Mouse (Mus musculus): Measurements from ENCODE around the gene Apex2.
"Not testable (repeated sequence)": the region's sequence is repeated elsewhere in the genome, so short reads cannot be mapped to it uniquely, and the experiment has no call there.

Apex2 gene

GRCm38 (mm10) chrX:150589696-150590095 lies at the start of gene Apex2:
Gene Apex2, minus strand, starts transcription at chrX:150589868.
- DNase-seq, result no peak

DNA sequence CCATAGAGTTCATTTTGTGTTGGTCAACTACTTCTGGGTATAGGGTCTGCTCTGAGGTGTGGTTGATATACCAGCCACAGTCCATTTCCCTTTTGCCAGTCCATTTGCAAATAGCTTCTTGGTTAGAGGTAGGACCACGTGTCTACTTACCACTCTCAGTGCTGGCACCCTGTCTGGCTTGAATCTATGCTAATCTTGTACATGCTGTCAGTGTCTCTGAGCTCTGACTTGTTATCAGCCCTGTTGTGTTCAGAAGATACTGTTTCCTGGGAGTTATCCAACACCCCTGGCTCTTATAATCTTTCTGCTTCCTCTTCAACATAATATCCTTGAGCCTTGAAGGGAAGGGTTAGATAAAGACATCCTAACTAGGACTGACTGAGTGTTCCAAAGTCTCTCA lies 46.8 kb upstream of the Apex2 start:
- DNase-seq, result no peak

DNA sequence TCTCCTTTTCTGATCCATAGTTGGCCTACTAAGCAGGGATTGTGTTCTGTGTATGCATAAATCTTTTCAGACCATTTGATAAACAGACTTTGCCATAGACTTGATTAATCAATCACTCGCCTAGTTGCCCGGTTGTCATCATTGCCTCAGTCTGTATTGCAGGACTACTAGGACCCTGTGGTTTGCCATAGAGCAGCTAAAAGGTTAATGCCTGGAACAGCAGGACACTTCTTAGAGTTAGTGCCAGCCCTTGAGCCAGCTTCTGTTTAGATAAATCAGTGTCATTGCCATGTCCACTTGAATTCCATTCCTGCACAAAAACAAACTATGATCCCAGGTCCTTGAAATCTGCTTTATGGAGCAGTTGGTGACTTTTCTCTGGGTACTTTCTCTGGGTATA lies 9.2 kb upstream of the Apex2 start:
- DNase-seq, result no peak

- no peak for DNase-seq
These were observed 5.5 kb upstream of the Apex2 start for GRCm38 (mm10) chrX:150595016-150595760.

- DNase-seq, result no peak
These were observed 4.5 kb upstream of the Apex2 start for GRCm38 (mm10) chrX:150594176-150594575.

- no peak for DNase-seq
These were observed 3.8 kb upstream of the Apex2 start for GRCm38 (mm10) chrX:150593266-150594035.

DNA sequence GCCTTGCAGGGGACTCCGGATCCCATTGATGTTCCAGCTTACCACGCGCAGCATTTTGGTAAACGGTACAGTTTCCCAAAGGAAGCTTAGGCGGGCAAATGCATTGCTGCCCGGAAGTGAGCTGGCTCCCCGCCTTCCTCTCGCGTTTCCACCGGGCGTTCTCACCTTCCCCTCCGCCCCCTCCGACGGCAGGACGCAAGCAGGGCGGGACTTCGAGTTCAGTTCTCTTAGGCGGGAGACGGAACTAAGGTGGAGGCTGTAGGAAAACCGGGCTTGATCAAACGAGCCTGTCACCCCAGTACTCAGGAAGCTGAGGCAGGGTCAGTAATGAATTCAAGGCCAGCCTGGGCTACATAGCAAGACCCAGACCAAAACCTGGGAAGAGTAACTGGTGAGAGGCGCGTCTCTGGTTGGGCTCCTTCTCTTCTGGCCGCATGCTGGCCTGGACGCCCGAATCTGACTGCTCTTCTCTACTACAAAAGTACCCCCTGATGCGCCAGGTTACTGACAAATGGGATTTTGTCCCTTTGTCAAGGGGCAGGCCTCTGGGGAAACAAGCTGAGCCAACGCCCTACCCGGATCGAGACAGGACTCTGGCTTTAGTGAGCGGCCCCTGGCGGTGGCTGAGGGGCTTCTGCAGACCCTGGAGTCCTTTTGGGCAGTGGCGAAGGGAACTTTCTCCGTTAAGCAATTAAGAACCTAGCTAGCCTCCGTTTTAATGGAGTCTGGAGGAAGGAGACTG lies 1.5 kb downstream of the Apex2 start, which contains the start of gene Pfkfb1:
Pfkfb1 (plus strand) TSS at position 207 of the 742 bp plus-strand sequence.
- DNase-seq, result peak; percentile 75

DNA sequence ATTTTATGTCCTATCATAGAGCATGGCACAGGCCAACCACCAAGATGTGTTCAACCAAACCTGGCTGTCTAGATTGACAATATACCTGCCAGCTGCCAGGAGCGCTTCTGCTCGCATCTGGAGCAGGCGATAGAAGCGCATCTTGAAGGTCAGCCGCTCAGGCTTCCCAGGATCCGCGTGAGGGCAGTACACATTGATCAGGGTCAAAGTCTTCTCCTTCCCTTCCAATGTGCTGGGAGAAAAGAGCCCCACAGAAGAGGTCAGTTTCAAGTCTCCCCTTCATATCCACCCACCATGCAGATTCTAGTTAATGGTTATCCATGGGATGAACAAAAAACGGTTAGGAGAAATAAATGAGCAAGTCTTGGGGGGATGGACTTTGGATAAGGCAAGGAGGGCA lies 4.6 kb downstream of the Apex2 start:
- no peak for DNase-seq

- DNase-seq, result no peak
These were observed 7.7 kb downstream of the Apex2 start for GRCm38 (mm10) chrX:150581921-150582320.

DNA sequence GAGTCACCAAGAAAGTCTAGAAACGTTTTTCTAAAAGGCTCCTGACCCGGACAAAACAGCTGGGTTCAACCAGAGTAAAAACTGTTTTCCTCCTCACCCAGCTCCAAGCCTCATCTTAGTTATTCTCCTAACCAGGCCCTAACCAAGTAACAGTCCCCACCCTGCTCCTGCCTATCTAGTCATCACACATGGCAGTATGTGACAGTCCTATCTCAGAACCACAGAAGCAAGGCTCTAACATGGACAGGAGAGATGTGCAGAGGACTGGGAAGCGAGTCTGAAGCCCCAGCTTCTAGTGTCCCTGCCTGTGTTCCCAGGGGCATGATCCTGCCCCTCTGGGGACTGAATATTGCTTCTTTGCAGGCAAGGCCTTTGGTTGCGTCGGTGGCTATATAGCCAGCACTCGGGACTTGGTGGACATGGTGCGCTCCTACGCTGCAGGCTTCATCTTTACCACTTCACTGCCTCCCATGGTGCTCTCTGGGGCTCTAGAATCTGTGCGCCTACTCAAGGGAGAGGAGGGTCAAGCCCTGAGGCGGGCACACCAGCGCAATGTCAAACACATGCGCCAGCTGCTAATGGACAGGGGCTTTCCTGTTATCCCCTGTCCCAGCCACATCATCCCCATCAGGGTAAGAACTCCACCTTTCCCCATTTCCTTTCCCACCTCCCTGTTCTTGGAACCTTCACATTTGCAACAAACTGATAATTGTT lies 24.9 kb downstream of the Apex2 start:
- no peak for DNase-seq

DNA sequence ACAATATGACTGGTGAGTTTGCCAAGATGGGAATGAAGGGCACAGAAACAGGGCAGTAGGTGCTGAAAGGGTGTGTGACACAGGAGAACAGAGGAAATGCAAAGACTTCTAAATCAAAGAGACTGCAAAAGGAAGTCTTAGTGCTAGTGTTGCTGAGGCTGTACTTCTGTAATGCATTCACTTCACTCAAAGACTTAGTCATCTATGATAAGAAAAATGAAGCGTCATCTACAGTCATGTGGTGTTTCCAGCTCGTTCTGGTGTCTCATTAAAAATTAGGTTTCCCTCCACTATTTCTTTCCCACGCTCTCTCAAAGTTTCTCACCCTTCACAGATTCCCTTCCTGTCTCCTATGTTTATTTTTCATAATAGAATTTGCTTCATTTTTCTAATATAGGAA lies 35.6 kb downstream of the Apex2 start:
- DNase-seq, result no peak

DNA sequence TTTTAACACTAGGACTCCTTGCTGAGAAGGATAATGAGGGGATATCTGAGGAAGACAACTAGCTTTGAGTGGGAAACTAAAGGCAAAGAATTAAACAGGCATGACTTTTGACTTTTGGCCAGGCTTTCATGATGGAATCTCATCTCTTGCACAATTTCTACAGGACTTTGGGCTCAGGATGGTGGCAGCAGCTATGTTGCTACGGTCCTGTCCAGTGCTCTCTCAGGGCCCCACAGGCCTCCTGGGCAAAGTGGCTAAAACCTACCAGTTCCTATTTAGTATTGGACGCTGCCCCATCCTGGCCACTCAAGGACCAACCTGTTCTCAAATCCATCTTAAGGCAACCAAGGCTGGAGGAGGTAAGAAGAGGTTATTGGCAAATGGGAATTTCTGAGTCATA lies 37.7 kb downstream of the Apex2 start:
- no peak for DNase-seq

GRCm38 (mm10) chrX:150549639-150550038 lies 40.0 kb downstream of the Apex2 start:
- no peak for DNase-seq

DNA sequence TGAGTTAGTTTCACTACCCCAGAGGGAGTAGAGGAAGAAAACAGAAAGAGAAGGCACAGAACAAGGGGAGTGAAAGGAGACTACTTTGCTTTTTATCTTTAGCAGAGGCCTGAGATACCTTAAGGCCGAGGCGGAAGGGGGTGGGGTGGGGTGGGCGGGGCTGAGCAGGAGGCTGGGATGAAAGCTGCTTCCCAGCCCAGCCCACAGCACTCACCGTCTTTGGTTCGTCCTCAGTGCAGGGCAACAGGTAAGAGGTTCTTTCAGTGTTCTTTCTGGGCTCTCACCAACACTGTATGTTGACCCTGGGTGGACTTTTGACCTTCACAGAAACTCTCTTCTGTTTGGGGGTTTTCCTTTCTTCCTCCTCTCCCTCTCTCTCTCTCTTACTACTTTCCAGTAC lies 42.4 kb downstream of the Apex2 start, which contains the start of gene Alas2:
Alas2 (plus strand) TSS at position 137 of the 400 bp plus-strand sequence.
- DNase-seq, result no peak

- DNase-seq, result no peak
These were observed 48.0 kb downstream of the Apex2 start for GRCm38 (mm10) chrX:150541684-150542083.

DNA sequence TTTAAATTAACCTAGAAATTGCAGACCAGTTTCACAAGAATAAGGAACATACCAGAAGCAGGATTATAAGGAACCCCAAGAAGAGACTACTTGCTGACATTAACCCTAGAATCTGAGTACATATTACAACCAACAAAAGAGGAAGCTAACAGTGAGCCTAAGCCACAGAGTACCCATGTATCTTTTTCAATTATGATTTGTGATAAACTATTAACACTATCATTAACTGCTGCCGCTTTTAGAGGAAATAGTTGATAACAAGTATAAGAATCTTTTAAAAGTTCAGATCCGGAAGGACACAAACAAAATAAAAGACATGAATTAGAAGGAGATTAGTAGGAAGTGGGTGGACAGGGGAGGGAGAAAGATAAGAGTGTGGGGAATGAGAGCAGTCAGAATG lies 49.6 kb downstream of the Apex2 start:
- DNase-seq, result no peak

DNA sequence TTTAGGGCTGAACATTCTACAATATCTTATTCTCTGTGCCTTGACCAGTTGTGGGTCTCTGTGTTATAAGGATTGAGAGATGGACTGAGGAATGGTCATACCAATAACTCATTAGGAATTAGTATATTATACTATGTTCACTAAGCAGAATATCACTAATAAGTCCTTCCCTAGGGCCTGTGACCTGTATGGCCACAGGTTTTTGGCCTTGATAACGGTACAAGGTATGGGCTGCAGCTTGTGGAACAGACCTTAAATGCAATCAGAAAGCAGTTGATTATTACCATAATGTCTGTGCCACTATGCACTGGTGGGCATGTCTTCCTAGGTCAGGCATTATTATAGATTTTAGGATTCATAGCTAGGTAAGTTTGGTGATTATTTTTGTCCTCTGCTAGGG lies 73.2 kb downstream of the Apex2 start:
- DNase-seq, result no peak

DNA sequence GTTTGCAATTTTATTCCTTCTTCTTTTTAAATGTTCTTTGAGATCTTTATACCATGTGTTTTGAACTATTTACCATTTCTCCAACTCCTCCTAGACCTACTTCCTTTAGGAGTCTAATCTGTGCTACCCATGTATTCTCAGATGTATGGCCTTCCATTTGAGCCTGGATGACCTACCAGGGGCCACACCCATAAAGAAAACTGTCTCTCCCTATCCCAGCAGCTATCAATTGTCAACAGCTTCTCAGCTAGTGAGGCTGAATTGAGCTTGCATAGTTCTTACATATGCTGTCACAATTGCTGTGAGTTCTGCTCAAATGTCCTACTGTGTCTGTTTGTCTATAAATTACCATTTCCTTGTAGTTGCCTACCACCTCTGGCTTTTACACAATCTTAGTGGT lies 73.7 kb downstream of the Apex2 start:
- no peak for DNase-seq

GRCm38 (mm10) chrX:150514127-150514526 lies 75.5 kb downstream of the Apex2 start:
- DNase-seq, result no peak

GRCm38 (mm10) chrX:150511274-150511673 lies 78.4 kb downstream of the Apex2 start:
- no peak for DNase-seq

DNA sequence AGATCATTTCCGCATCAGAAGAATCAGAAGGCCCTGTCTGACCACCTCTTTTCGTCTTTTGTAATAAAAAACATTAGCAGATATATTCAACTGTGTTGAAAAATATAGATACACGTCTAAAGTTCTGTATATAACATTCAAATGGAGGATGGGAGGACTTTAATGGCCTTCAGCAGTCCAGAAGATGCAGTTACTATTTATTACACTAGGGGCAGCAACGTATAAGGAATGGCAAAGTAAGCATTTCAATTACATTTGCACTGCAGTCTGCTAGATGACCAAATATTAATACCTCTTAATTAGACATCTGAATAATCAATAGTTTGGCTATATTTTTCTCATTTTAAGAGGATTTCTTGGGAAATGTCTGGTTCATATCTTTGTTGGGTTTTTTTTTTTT lies 79.0 kb downstream of the Apex2 start:
- no peak for DNase-seq

- no peak for DNase-seq
These were observed 81.0 kb downstream of the Apex2 start for GRCm38 (mm10) chrX:150508696-150509095.

- DNase-seq, result not testable (repeated sequence)
These were observed 101.9 kb downstream of the Apex2 start for GRCm38 (mm10) chrX:150487811-150488210.
